Mouse (Mus musculus): ENCODE measurements around the gene Cdc20.

Gene Cdc20

DNA sequence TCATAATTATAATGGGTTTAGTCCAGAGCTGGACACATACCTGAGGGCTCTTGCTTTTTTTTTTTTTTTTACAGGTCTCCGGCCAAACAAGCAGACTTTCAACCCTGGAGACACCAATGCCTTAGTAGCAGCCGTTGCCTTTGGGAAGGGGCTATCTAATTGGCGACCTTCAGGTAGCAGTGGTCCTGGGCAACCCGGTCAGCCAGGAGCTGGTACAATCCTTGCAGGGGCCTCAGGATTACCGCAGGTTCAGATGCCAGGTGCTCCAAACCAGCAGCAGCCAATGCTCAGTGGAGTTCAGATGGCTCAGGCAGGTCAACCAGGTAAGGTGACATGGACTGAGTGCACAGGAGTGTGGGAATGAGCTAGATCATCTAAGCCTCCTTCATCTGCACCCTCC is 23.6 kb downstream of the Cdc20 start:
- H3K4me3 ChIP-seq (replicated peaks; ENCODE audit: low read length): no peak overlapping the region
- H3K36me3 ChIP-seq (ENCODE audit: insufficient read depth, low read length): peaks cover 80% of the 10 kb centered on the region
- H3K27me3 ChIP-seq (ENCODE audit: insufficient read depth, low read length): no peaks in the 10 kb centered on the region
- no peaks in the 10 kb centered on the region for H3K9me3 ChIP-seq (ENCODE audit: low read length)
- H3K4me1 ChIP-seq (replicated peaks; ENCODE audit: low read depth, low read length): peaks cover 11% of the 10 kb centered on the region
- TF ChIP-seq POU5F1 (IDR thresholded peaks at IDR 0.05; ENCODE audit: borderline replicate concordance, low read length): no peak
- TF ChIP-seq NANOG (IDR thresholded peaks at IDR 0.05; ENCODE audit: borderline replicate concordance, low read length): no peak
- no peak for TF ChIP-seq CTCF (conservative IDR thresholded peaks at IDR 0.05; ENCODE audit: low read length)

DNA sequence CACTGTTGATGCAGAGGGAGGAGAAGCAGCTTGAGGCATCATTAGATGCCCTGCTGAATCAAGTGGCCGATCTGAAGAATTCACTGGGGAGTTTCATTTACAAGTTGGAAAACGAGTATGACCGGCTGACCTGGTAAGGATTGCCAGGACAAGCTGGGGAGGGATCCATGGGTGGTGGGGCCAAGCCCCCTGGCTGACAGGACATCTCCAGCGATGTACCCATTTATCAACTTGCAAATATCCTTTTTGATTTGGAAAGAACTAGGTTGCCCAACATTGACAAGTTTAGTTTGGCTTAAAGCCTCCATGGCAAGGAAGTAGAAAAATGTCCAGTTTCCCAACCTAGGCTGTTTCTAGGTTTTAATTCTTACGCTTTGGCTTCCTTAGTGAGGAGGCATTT is 26.3 kb downstream of the Cdc20 start:
- peaks cover 19% of the 10 kb centered on the region for H3K4me1 ChIP-seq (replicated peaks; ENCODE audit: low read depth, low read length)

DNA sequence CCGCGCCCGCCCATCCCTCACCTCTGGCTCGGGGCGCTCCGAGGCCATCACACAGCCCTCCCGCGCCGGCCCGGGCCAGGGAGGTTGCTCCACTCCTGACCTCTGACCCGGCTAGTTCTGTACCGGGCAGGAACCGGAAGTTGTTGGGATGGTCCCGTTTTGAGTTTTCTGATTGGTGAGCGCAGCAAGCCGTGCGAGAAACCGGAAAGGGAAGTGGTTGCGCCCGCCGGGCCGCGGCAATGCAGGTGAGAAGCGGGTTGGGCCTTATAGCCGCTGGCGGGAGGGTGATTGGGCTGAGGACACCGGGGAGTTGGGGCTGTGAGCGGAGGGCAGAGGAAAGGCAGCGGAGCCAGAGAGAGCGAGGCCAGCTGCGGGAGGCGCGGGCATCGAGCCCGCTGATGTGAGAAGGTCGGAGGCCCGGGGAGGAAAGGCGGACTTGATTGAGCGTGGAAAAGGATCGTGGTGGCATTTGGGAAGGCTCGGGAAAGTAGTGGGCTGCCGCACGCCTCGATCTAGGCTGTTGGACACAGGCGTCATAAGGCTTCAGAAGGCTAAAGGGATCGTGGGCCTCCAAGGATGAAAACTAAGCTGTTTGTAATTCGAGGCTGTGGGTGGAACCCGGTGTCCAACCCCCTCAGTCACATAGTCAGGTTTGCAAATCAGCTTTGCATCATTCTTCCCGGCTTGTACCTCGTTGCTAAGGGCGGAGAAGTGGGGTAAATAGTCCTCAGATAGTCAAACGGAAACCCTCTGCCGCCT is 27.8 kb downstream of the Cdc20 start, which contains the start of the genes Szt2 and Med8:
TSS of gene Szt2 (minus strand) at position 132 of the 759 bp plus-strand sequence.
TSS of gene Med8 (plus strand) at position 196 of the 759 bp plus-strand sequence.
- Histone ChIP-seq H3K4me3 (replicated peaks; ENCODE audit: low read length) (peak within 1 kb of the TSS; percentile 91), H3K9me3 (ENCODE audit: low read length) (no peaks in the 10 kb centered on the region), H3K4me1 (replicated peaks; ENCODE audit: low read depth, low read length) (peaks cover 19% of the 10 kb centered on the region), H3K27me3 (ENCODE audit: insufficient read depth, low read length) (no peaks in the 10 kb centered on the region), H3K36me3 (ENCODE audit: insufficient read depth, low read length) (peaks cover 60% of the 10 kb centered on the region)
- TF ChIP-seq POU5F1 (IDR thresholded peaks at IDR 0.05; ENCODE audit: borderline replicate concordance, low read length) (no peak), NANOG (IDR thresholded peaks at IDR 0.05; ENCODE audit: borderline replicate concordance, low read length) (no peak), CTCF (conservative IDR thresholded peaks at IDR 0.05; ENCODE audit: low read length) (no peak)

More for the DNA sequence above, 26.3 kb downstream of the Cdc20 start:
- peaks cover 64% of the 10 kb centered on the region for H3K36me3 ChIP-seq (ENCODE audit: insufficient read depth, low read length)
- no peaks in the 10 kb centered on the region for H3K9me3 ChIP-seq (ENCODE audit: low read length)
- no peaks in the 10 kb centered on the region for H3K27me3 ChIP-seq (ENCODE audit: insufficient read depth, low read length)
- TF ChIP-seq NANOG (IDR thresholded peaks at IDR 0.05; ENCODE audit: borderline replicate concordance, low read length): no peak
- TF ChIP-seq CTCF (conservative IDR thresholded peaks at IDR 0.05; ENCODE audit: low read length): no peak
- no peak for TF ChIP-seq POU5F1 (IDR thresholded peaks at IDR 0.05; ENCODE audit: borderline replicate concordance, low read length)
- no peak overlapping the region for H3K4me3 ChIP-seq (replicated peaks; ENCODE audit: low read length)

DNA sequence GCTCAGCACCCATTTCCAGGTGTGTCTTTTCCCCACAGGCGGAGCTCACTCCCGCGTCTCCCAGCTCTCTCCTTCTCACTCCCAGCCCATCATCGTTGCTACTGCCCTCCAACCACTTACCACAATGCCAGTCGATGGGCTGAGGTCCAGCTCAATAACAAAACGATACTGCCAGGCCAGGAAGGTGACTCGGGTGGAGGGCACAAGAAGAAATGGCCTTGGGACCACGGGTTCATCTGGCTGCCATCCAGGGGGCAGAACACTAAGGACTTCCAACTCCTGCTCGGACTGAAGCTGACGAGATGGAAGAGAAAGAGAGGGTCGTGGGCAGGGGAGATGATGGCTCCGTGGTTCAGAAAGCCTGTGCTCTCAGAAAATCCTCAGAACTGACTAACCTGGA is 34.5 kb downstream of the Cdc20 start:
- H3K9me3 ChIP-seq (ENCODE audit: low read length): no peaks in the 10 kb centered on the region
- no peak overlapping the region for H3K4me3 ChIP-seq (replicated peaks; ENCODE audit: low read length)
- no peaks in the 10 kb centered on the region; the same call in 1 of the 2 replicates for H3K4me1 ChIP-seq (replicated peaks; ENCODE audit: low read depth, low read length)
- peaks cover 74% of the 10 kb centered on the region for H3K36me3 ChIP-seq (ENCODE audit: insufficient read depth, low read length)
- H3K27me3 ChIP-seq (ENCODE audit: insufficient read depth, low read length): no peaks in the 10 kb centered on the region
- TF ChIP-seq CTCF (conservative IDR thresholded peaks at IDR 0.05; ENCODE audit: low read length) (no peak), NANOG (IDR thresholded peaks at IDR 0.05; ENCODE audit: borderline replicate concordance, low read length) (no peak), POU5F1 (IDR thresholded peaks at IDR 0.05; ENCODE audit: borderline replicate concordance, low read length) (no peak)

DNA sequence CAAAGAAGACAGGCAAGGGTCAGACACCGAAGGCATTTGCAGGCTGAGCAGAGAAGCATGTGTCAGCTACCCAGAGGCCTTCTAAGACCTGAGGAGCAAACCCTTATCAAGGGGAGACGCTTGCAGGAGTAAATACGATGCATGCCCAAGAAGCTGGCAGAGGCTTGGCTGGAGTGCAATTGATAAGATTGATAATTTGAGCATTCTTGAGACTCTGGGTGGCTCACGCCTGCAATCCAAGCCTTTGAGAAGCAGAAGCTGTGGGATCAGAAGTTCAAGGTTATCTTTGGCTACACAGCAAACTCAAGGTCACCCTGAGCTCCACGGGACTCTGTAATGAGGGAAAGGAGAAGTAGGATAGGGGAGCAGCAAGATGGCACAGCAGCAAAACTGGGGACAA is 35.2 kb downstream of the Cdc20 start:
- Histone ChIP-seq H3K4me1 (replicated peaks; ENCODE audit: low read depth, low read length) (no peaks in the 10 kb centered on the region; the same call in 1 of the 2 replicates), H3K4me3 (replicated peaks; ENCODE audit: low read length) (no peak overlapping the region), H3K27me3 (ENCODE audit: insufficient read depth, low read length) (no peaks in the 10 kb centered on the region), H3K9me3 (ENCODE audit: low read length) (no peaks in the 10 kb centered on the region), H3K36me3 (ENCODE audit: insufficient read depth, low read length) (peaks cover 79% of the 10 kb centered on the region)
- no peak for TF ChIP-seq CTCF (conservative IDR thresholded peaks at IDR 0.05; ENCODE audit: low read length)
- no peak for TF ChIP-seq NANOG (IDR thresholded peaks at IDR 0.05; ENCODE audit: borderline replicate concordance, low read length)
- no peak for TF ChIP-seq POU5F1 (IDR thresholded peaks at IDR 0.05; ENCODE audit: borderline replicate concordance, low read length)

DNA sequence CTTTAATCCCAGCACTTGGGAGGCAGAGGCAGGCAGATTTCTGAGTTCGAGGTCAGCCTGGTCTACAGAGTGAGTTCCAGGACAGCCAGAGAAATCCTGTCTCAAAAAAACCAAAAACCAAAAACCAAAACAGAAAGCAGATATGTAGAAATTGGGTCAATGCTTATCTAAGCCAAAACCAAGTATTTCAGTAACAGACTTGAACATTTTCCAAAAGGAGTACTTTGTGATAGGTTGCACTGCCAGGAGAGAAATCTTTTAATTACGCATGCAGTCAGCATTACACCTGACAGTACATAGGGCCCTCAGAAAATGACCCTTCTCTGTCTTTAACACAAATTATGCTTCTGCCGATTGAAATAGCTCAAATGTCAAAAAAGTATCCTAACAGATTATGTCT is 35.7 kb downstream of the Cdc20 start:
- Histone ChIP-seq H3K4me3 (replicated peaks; ENCODE audit: low read length) (no peak overlapping the region), H3K27me3 (ENCODE audit: insufficient read depth, low read length) (no peaks in the 10 kb centered on the region), H3K36me3 (ENCODE audit: insufficient read depth, low read length) (peaks cover 84% of the 10 kb centered on the region), H3K9me3 (ENCODE audit: low read length) (no peaks in the 10 kb centered on the region), H3K4me1 (replicated peaks; ENCODE audit: low read depth, low read length) (peaks cover 4% of the 10 kb centered on the region)
- TF ChIP-seq POU5F1 (IDR thresholded peaks at IDR 0.05; ENCODE audit: borderline replicate concordance, low read length) (no peak), NANOG (IDR thresholded peaks at IDR 0.05; ENCODE audit: borderline replicate concordance, low read length) (no peak), CTCF (conservative IDR thresholded peaks at IDR 0.05; ENCODE audit: low read length) (no peak)

DNA sequence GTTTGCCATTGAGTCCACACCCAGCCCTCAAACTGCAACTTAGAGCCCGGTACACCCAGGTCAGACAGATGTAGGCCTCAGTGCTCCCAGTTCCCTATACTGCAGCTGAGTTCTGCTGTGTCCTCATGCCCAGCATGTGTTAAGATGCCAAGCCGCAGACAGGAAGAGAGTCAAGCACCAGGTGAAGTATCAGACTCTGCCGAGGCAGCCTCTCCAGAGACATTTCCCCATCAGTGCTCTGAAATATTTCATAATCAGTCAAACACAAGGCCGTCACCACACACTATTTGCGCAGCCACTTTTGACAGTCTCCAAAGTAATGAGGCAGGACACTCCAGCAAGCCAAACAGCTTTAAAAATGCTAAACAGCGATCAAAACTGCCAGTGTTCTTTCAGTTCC is 38.8 kb downstream of the Cdc20 start:
- Histone ChIP-seq H3K27me3 (ENCODE audit: insufficient read depth, low read length) (no peaks in the 10 kb centered on the region), H3K9me3 (ENCODE audit: low read length) (no peaks in the 10 kb centered on the region), H3K36me3 (ENCODE audit: insufficient read depth, low read length) (peaks cover 98% of the 10 kb centered on the region), H3K4me3 (replicated peaks; ENCODE audit: low read length) (no peak overlapping the region), H3K4me1 (replicated peaks; ENCODE audit: low read depth, low read length) (peaks cover 6% of the 10 kb centered on the region)
- TF ChIP-seq NANOG (IDR thresholded peaks at IDR 0.05; ENCODE audit: borderline replicate concordance, low read length) (no peak), POU5F1 (IDR thresholded peaks at IDR 0.05; ENCODE audit: borderline replicate concordance, low read length) (no peak), CTCF (conservative IDR thresholded peaks at IDR 0.05; ENCODE audit: low read length) (no peak)

DNA sequence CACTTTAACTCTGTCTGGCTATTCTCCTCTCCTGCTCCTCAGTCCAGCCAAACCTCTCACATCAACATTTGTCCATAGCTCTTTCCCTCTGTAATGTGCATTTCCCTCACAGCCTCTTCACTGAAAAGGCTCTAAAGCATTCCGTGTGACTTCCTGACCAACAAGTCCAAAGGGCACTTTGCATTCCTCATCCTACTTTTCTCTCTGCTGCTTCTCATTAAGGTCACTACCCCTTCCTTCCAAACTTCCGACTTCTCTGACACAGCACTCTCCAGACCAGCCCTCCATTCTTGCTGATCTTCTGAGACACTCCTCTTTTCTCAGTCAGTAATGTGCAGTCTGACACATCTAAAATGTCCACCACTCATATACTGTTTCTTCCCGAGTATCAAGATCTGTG is 40.7 kb downstream of the Cdc20 start:
- no peak for TF ChIP-seq NANOG (IDR thresholded peaks at IDR 0.05; ENCODE audit: borderline replicate concordance, low read length)
- Histone ChIP-seq H3K9me3 (ENCODE audit: low read length) (no peaks in the 10 kb centered on the region), H3K36me3 (ENCODE audit: insufficient read depth, low read length) (peaks cover 98% of the 10 kb centered on the region), H3K4me3 (replicated peaks; ENCODE audit: low read length) (no peak overlapping the region), H3K4me1 (replicated peaks; ENCODE audit: low read depth, low read length) (peaks cover 6% of the 10 kb centered on the region), H3K27me3 (ENCODE audit: insufficient read depth, low read length) (no peaks in the 10 kb centered on the region)

DNA sequence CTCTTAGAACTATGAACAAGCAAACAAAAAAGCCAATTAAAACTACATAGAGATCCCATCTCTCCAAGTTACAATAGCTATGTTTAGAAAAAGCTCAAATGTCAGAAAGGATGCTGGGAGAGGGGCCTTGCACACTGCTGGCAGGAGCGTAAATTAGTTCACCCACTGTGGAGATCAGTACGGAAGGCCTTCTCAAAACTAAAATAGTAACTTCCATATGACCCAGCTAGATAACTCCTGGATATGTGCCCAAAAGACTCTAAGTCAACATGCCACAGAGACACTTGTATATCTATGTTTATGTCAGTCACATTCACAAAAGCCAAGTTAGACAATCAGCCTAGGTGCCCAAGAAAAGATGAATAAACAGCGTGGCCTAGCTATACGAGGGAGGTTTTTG is 41.9 kb downstream of the Cdc20 start:
- H3K4me3 ChIP-seq (replicated peaks; ENCODE audit: low read length): no peak overlapping the region
- no peaks in the 10 kb centered on the region for H3K9me3 ChIP-seq (ENCODE audit: low read length)
- H3K36me3 ChIP-seq (ENCODE audit: insufficient read depth, low read length): peaks cover 98% of the 10 kb centered on the region
- no peak for TF ChIP-seq CTCF (conservative IDR thresholded peaks at IDR 0.05; ENCODE audit: low read length)
- TF ChIP-seq POU5F1 (IDR thresholded peaks at IDR 0.05; ENCODE audit: borderline replicate concordance, low read length): no peak
- peaks cover 12% of the 10 kb centered on the region for H3K4me1 ChIP-seq (replicated peaks; ENCODE audit: low read depth, low read length)
- no peaks in the 10 kb centered on the region for H3K27me3 ChIP-seq (ENCODE audit: insufficient read depth, low read length)

All from E14TG2a.4 (cell line).